Mouse (Mus musculus) lung, adult 2 months (tissue): Measurements from ENCODE around the gene Erp27. TPM values are rescaled to one million over a fixed set of nuclear protein-coding genes. Genes with fewer than 3 reads are reported as not detected.
"Not testable (repeated sequence)": the region's sequence is repeated elsewhere in the genome, so short reads cannot be mapped to it uniquely, and the experiment has no call there.

ENCODE experiments used
- DNase-seq: peaks from one replicate; pipeline ENCODE4 v3.0.0; 2022
- H3K4me1 ChIP-seq: fragments of 200-500 bp; 2 replicates; pipeline ENCODE4 v1.6.1; 2011; ENCODE audit warnings: low read length; ENCODE audit not compliant: control insufficient read depth, insufficient read depth
- H3K4me3 ChIP-seq: fragments of 200-500 bp; replicated peaks from 2 replicates; pipeline ENCODE3; 2011; ENCODE audit warnings: low read depth, mild to moderate bottlenecking, control low read depth, low read length; ENCODE audit errors: extremely low read depth
- CTCF ChIP-seq: fragments of 200-500 bp; IDR thresholded peaks from 2 replicates; pipeline ENCODE4 v1.5.1; 2011; ENCODE audit warnings: mild to moderate bottlenecking, low read length, control low read depth; ENCODE audit not compliant: insufficient read depth
- POLR2A ChIP-seq: fragments of 200-500 bp; IDR thresholded peaks from 2 replicates; pipeline ENCODE4 v1.6.1; 2011; ENCODE audit warnings: low read depth, mild to moderate bottlenecking, control low read depth, low read length, borderline replicate concordance; ENCODE audit errors: extremely low read depth
- WGBS: fragments of 180-500 bp; shearing (Covaris S2); methylation state at CpG from one replicate; pipeline ENCODE4 v1.1.7; 2018; 5-methylcytosine and 5-hydroxymethylcytosine counted together
- polyA plus RNA-seq: library from polyadenylated mRNA; depleted of rRNA; stranded (reverse); fragments of >200 nt; gene quantifications from 2 replicates; pipeline ENCODE4 v1.2.3, GENCODE M21; 2012; rRNA removed

The Erp27 gene
- polyA plus RNA-seq, result 0.26 TPM in 1 of 2 replicates, not detected in the other

DNA sequence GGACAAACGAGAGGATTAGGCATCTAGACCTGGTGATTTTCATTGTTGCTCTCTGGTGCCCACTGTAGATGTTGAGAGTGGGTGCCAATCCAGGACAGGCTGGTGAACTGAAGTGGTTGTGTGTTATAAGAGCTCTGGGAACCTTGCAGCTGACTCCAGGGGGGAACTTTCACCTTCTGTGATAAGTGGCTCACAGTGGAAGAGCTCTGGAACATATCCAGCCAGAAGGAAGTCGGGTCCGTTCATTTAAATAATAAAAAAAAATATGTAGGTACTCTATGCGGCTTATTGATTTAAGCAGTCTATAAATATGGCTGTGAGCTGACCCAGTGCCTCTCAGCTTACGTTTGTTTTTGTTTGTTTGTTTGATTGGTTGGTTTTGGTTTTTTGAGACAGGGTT lies at the start of gene Erp27:
Gene Erp27 (minus strand): TSS at position 101 of the 400 bp plus-strand sequence.
- TF ChIP-seq CTCF, result no peak
- TF ChIP-seq POLR2A, result no peak
- WGBS, result 55% methylated on average over 5 of the region's 5 CpGs
- Histone ChIP-seq H3K4me3 (no peak within 1 kb of the TSS), H3K4me1 (no peaks in the 10 kb centered on the region)
- no peak for DNase-seq

DNA sequence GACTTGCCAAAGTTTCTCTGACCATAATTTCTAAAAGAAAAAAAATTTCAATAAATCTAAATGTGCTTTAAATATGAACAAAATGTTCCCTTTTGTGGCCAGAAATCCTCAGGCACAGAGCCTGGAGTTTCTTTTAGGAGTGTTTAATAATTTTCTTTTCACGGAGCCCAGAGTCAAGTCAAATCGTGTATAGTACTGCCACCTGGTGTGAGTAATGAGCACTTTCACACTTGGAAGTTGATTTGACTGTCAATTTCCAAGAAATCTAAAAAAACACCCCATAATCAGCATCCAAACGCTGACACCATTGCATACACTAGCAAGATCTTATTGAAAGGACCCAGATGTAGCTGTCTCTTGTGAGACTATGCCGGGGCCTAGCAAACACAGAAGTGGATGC lies 46.9 kb upstream of the Erp27 start:
- 19% methylated on average over 4 of the region's 4 CpGs for WGBS
- not testable (repeated sequence) for DNase-seq, H3K4me3 ChIP-seq, H3K4me1 ChIP-seq
- peak; percentile 13; the same call in 1 of the 2 replicates for TF ChIP-seq CTCF

GRCm38 (mm10) chr6:136967466-136967865 lies 45.5 kb upstream of the Erp27 start:
- 47% methylated on average over 4 of the region's 4 CpGs for WGBS
- Histone ChIP-seq H3K4me3 (no peak overlapping the region), H3K4me1 (no peaks in the 10 kb centered on the region)
- DNase-seq, result no peak
- TF ChIP-seq CTCF (no peak), POLR2A (no peak)

GRCm38 (mm10) chr6:136965912-136966311 lies 43.9 kb upstream of the Erp27 start:
- TF ChIP-seq POLR2A, result no peak
- no peak for TF ChIP-seq CTCF
- Histone ChIP-seq H3K4me3 (no peak overlapping the region), H3K4me1 (no peaks in the 10 kb centered on the region)
- no peak for DNase-seq
- WGBS, result 63% methylated on average over 10 of the region's 10 CpGs

- no peak for DNase-seq
- H3K4me3 ChIP-seq, result no peak overlapping the region
- TF ChIP-seq POLR2A, result no peak
- TF ChIP-seq CTCF, result no peak
- 53% methylated on average over 13 of the region's 13 CpGs for WGBS
- no peaks in the 10 kb centered on the region for H3K4me1 ChIP-seq
Observed at GRCm38 (mm10) chr6:136964609-136965510, 42.9 kb upstream of the Erp27 start.

- 82% methylated on average over 11 of the region's 11 CpGs for WGBS
- no peak for DNase-seq
- H3K4me3 ChIP-seq, result no peak overlapping the region
- H3K4me1 ChIP-seq, result no peaks in the 10 kb centered on the region
- TF ChIP-seq POLR2A (no peak), CTCF (no peak)
Observed at GRCm38 (mm10) chr6:136962957-136963356, 41.0 kb upstream of the Erp27 start.

DNA sequence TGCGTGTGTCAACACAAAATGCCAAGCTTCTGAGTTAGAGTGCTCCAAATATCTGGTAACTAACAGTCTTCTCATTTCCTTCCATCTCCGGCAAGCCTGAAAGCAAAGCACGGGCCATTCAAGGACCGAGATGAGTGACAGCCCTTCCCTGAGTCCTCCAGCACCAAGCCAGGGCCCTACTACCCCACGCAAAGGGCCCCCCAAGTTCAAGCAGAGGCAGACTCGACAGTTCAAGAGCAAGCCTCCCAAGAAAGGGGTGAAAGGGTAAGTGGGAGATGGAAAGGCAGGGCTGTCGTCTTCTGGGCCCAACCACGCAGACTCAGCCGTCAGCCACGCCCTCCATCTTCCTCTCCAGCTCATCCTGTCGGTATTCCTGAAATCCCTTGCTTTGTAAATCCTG lies 37.2 kb upstream of the Erp27 start:
- Histone ChIP-seq H3K4me1 (no peaks in the 10 kb centered on the region), H3K4me3 (no peak overlapping the region)
- 49% methylated on average over 11 of the region's 11 CpGs for WGBS
- TF ChIP-seq CTCF (no peak), POLR2A (no peak)
- no peak for DNase-seq

DNA sequence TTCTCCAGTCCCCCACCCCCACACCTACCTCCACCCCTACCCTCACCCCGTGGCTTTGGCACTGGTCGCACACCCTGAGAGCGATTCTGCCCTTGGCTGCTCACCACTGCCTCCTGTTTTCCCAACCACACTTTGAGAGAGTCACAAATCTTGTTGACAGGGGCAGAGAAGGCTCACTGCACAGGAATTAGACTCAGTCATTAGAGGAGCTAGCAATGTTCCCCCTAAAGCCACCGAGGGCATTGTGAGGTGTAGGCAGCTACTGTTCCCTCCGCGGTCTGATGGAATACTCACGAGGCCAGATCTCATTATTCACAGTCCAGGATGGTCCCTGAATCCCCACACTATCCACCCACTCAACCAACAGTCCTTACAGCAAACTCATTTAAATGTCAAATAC lies 35.1 kb upstream of the Erp27 start:
- no peaks in the 10 kb centered on the region for H3K4me1 ChIP-seq
- TF ChIP-seq CTCF (no peak), POLR2A (no peak)
- 71% methylated on average over 7 of the region's 7 CpGs for WGBS
- DNase-seq, result no peak
- H3K4me3 ChIP-seq, result no peak overlapping the region

GRCm38 (mm10) chr6:136955240-136955639 lies 33.3 kb upstream of the Erp27 start:
- no peak for DNase-seq
- TF ChIP-seq POLR2A (no peak), CTCF (no peak)
- H3K4me1 ChIP-seq, result no peaks in the 10 kb centered on the region
- H3K4me3 ChIP-seq, result no peak overlapping the region
- WGBS, result 76% methylated on average over 3 of the region's 3 CpGs

- Histone ChIP-seq H3K4me1 (no peaks in the 10 kb centered on the region), H3K4me3 (no peak overlapping the region)
- 74% methylated on average over 8 of the region's 8 CpGs for WGBS
- no peak for TF ChIP-seq POLR2A
- TF ChIP-seq CTCF, result no peak
- no peak for DNase-seq
Observed at GRCm38 (mm10) chr6:136954715-136955114, 32.7 kb upstream of the Erp27 start.
